Comparison of ENCODE assay signal across 7 mouse cellular contexts in genomic region chr10:70380041-70380651, GRCm38 (mm10).
DNase-seq lines count a peak whose midpoint lies in the region; ATAC-seq and TF ChIP-seq lines count a peak whose summit lies in the region.

No protein-coding gene starts in this region.

- H3K27me3 ChIP-seq in hindbrain, embryonic 13.5 days: no peaks in the 10 kb centered on the region
- H3K27me3 ChIP-seq in midbrain, embryonic 12.5 days: no peaks in the 10 kb centered on the region
- H3K27me3 ChIP-seq in intestine, embryonic 16.5 days (replicated peaks; ENCODE audit: control insufficient read depth, insufficient read depth, low read length): no peaks in the 10 kb centered on the region

- no peak overlapping the region for H3K4me2 ChIP-seq in hindbrain, embryonic 13.5 days
- no peak overlapping the region for H3K4me2 ChIP-seq in midbrain, embryonic 12.5 days (replicated peaks)
- no peak overlapping the region for H3K4me2 ChIP-seq in intestine, embryonic 16.5 days (ENCODE audit: low read depth, low read length)

- peaks cover 7% of the 10 kb centered on the region for H3K4me1 ChIP-seq in hindbrain, embryonic 13.5 days (replicated peaks)
- peaks cover 9% of the 10 kb centered on the region for H3K4me1 ChIP-seq in midbrain, embryonic 12.5 days
- no peaks in the 10 kb centered on the region for H3K4me1 ChIP-seq in intestine, embryonic 16.5 days (ENCODE audit: control insufficient read depth, insufficient read depth, low read length)

- H3K9me3 ChIP-seq in hindbrain, embryonic 13.5 days: no peaks in the 10 kb centered on the region
- no peaks in the 10 kb centered on the region for H3K9me3 ChIP-seq in midbrain, embryonic 12.5 days
- H3K9me3 ChIP-seq in intestine, embryonic 16.5 days (ENCODE audit: control insufficient read depth, low read length): no peaks in the 10 kb centered on the region

- H3K9ac ChIP-seq in hindbrain, embryonic 13.5 days: no peak overlapping the region
- no peak overlapping the region for H3K9ac ChIP-seq in midbrain, embryonic 12.5 days (replicated peaks)
- no peak overlapping the region for H3K9ac ChIP-seq in intestine, embryonic 16.5 days (ENCODE audit: low read depth, low read length)

- peak; percentile 66; the same call in 1 of the 2 replicates for ATAC-seq in hindbrain, embryonic 13.5 days (ENCODE audit: low FRiP score)
- peak; percentile 91 for ATAC-seq in midbrain, embryonic 12.5 days (ENCODE audit: low FRiP score, low read depth)
- ATAC-seq in intestine, embryonic 16.5 days: no peak
- ATAC-seq in erythroid progenitor cell, adult 5-6 weeks (replicated peaks; ENCODE audit: low FRiP score, poor library complexity, severe bottlenecking): no peak

- 18% methylated on average over 7 of the region's 7 CpGs for WGBS in hindbrain, embryonic 13.5 days
- 24% methylated on average over 7 of the region's 7 CpGs for WGBS in midbrain, embryonic 12.5 days
- WGBS in intestine, embryonic 16.5 days: 68% methylated on average over 7 of the region's 7 CpGs

- H3K27ac ChIP-seq in hindbrain, embryonic 13.5 days: no peak overlapping the region
- peak overlapping the region; percentile 42; the same call in 1 of the 2 replicates for H3K27ac ChIP-seq in midbrain, embryonic 12.5 days (replicated peaks)
- no peak overlapping the region for H3K27ac ChIP-seq in intestine, embryonic 16.5 days (ENCODE audit: low read length)

- no peaks in the 10 kb centered on the region for H3K36me3 ChIP-seq in hindbrain, embryonic 13.5 days
- H3K36me3 ChIP-seq in midbrain, embryonic 12.5 days: no peaks in the 10 kb centered on the region
- H3K36me3 ChIP-seq in intestine, embryonic 16.5 days (ENCODE audit: control insufficient read depth, insufficient read depth, low read length): no peaks in the 10 kb centered on the region

- no peak for TF ChIP-seq CTCF in brain, embryonic 14.5 days (IDR thresholded peaks at IDR 0.05; ENCODE audit: borderline replicate concordance, extremely low read depth, insufficient read depth, insufficient read length)

- no peak for TF ChIP-seq POLR2A in brain, embryonic 14.5 days (IDR thresholded peaks at IDR 0.05; ENCODE audit: borderline replicate concordance, extremely low read depth, insufficient read depth, insufficient read length, poor library complexity, severe bottlenecking)

- peak; percentile 77 for DNase-seq in Muller cell, postnatal 12 days (ENCODE audit: inconsistent ontology term)
- DNase-seq in brain, embryonic 14.5 days (ENCODE audit: low read depth): peak; percentile 78
- no peak for DNase-seq in adrenal gland, postnatal 4 days (ENCODE audit: low spot score in 2 of 2)

- no peak overlapping the region for H3K4me3 ChIP-seq in hindbrain, embryonic 13.5 days
- H3K4me3 ChIP-seq in midbrain, embryonic 12.5 days: no peak overlapping the region
- no peak overlapping the region for H3K4me3 ChIP-seq in intestine, embryonic 16.5 days (ENCODE audit: low read length)

Comparison
In these comparisons a context has a peak if more than half of its experiments do, and no peak if none do; other contexts are left out.
1. DNase-seq: peak in Muller cell, postnatal 12 days (single experiment) and brain, embryonic 14.5 days (single experiment); none in adrenal gland, postnatal 4 days (0 of 2).
2. ATAC-seq: peak in hindbrain, embryonic 13.5 days (single experiment) and midbrain, embryonic 12.5 days (single experiment); none in intestine, embryonic 16.5 days (single experiment) and erythroid progenitor cell, adult 5-6 weeks (single experiment).